18 mouse cellular contexts compared by ENCODE assay signal in genomic region chr4:95284696-95285095, GRCm38 (mm10).
"Had no signal": no experiment of that assay in that cellular context is flagged by ENCODE, and none has a peak within 500 bp of the region (broad histone marks: within the 10 kb centered on the region; RNA-seq: fewer than 3 reads in every experiment).

No protein-coding gene starts in this region.

- H3K27ac ChIP-seq: kidney, postnatal 0 days; layer of hippocampus, adult 2 months; limb, embryonic 10.5 days; limb, embryonic 13.5 days; liver, embryonic 12.5 days; liver, embryonic 15.5 days; stomach, postnatal 0 days had no signal

- H3K9ac ChIP-seq: limb, embryonic 13.5 days; liver, embryonic 12.5 days; liver, embryonic 15.5 days had no signal

- H3K4me3 ChIP-seq: layer of hippocampus, adult 2 months; limb, embryonic 10.5 days; limb, embryonic 13.5 days; liver, embryonic 12.5 days; liver, embryonic 15.5 days had no signal

- H3K4me2 ChIP-seq: limb, embryonic 13.5 days; liver, embryonic 12.5 days; liver, embryonic 15.5 days; midbrain, embryonic 11.5 days had no signal

- H3K4me1 ChIP-seq: liver, embryonic 15.5 days had no signal

- DNase-seq: layer of hippocampus, adult 9-11 months; liver; lung, adult 2 months; lung, postnatal 14 days; lung, postnatal 4 days; midbrain, embryonic 14.5 days; right cerebral cortex, postnatal 25 days; thymus, adult 2 months; thymus, postnatal 14 days; thymus, postnatal 4 days had no signal

- H3K36me3 ChIP-seq: limb, embryonic 10.5 days; limb, embryonic 13.5 days; liver, embryonic 12.5 days; liver, embryonic 15.5 days had no signal

- H3K27me3 ChIP-seq: limb, embryonic 13.5 days; liver, embryonic 12.5 days; liver, embryonic 15.5 days had no signal

- H3K9me3 ChIP-seq: limb, embryonic 10.5 days; limb, embryonic 13.5 days; liver, embryonic 12.5 days; liver, embryonic 15.5 days had no signal

- ATAC-seq: liver, embryonic 12.5 days had no signal
